Mouse (Mus musculus): Measurements from ENCODE around the gene Vmn2r37. TPM values are rescaled to one million over a fixed set of nuclear protein-coding genes. Genes with fewer than 3 reads are reported as not detected.
"Not testable (repeated sequence)": the region's sequence is repeated elsewhere in the genome, so short reads cannot be mapped to it uniquely, and the experiment has no call there.

Gene Vmn2r37
- not detected in 2 replicates for polyA plus RNA-seq (2015; fragmentation: Nextera tagmentation; extraction: Ambion mirVana)

- not testable (repeated sequence) for H3K9ac ChIP-seq; H3K9me3 ChIP-seq; ATAC-seq (ENCODE audit: low read depth); H3K27me3 ChIP-seq; H3K4me1 ChIP-seq (replicated peaks); H3K4me3 ChIP-seq; H3K36me3 ChIP-seq; H3K27ac ChIP-seq (replicated peaks); H3K4me2 ChIP-seq
- 60% methylated on average over 2 of the region's 2 CpGs for WGBS
These were observed at the start of gene Vmn2r37 for GRCm38 (mm10) chr7:9223553-9223952. Gene Vmn2r37, minus strand, starts transcription at chr7:9223653.

Other genes with a start within 250 kb of the Vmn2r37 start
- gene Vmn2r39, start 192.9 kb downstream of the Vmn2r37 start, polyA plus RNA-seq (2015; fragmentation: Nextera tagmentation; extraction: Ambion mirVana): not detected in 2 replicates
- not detected in 2 replicates for gene Vmn2r38, start 125.8 kb downstream of the Vmn2r37 start, polyA plus RNA-seq (2015; fragmentation: Nextera tagmentation; extraction: Ambion mirVana)